Mouse (Mus musculus): ENCODE data around the gene Topbp1. TPM values are rescaled to one million over a fixed set of nuclear protein-coding genes. Genes with fewer than 3 reads are reported as not detected.

The Topbp1 gene
- total and polyA plus RNA-seq, 2 experiments: 1.9 to 8.4 TPM

DNA sequence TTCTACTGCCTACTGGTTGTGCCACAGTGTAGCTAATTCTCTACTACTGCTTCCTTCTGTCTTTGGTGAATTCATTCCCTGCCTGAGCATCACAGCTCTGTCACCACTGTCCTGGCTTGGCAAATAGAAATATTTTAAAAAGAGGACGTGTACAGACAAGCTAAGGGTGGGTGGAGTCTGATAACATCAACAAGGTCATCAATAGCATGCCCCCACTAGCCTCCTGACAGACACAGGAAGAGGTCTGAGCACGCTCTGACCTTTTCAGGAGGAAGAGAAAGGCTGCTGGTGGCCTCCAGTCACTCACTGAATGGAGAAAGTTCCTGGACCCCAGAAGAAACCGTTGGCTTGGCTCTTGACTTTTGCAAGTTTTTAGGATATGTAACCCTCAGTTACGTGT, 18.6 kb upstream of the Topbp1 start:
- H3K36me3 ChIP-seq (ENCODE audit: control insufficient read depth, insufficient read depth, low read length): peaks cover 12% of the 10 kb centered on the region
- peak; percentile 47 for DNase-seq (ENCODE audit: extremely low read depth, low read depth, low spot score)
- H3K9ac ChIP-seq (ENCODE audit: low read depth, low read length): peak overlapping the region; percentile 73
- peaks cover 21% of the 10 kb centered on the region for H3K4me1 ChIP-seq (ENCODE audit: control insufficient read depth, insufficient read depth, low read length)
- WGBS: 11% methylated on average over 4 of the region's 4 CpGs
- H3K27ac ChIP-seq (replicated peaks; ENCODE audit: insufficient read depth, low read depth, low read length): peak overlapping the region; percentile 84
- TF ChIP-seq POLR2A (IDR thresholded peaks at IDR 0.05; ENCODE audit: extremely low read depth, insufficient read depth, low read length): no peak
- peak overlapping the region; percentile 38 for H3K4me3 ChIP-seq (ENCODE audit: insufficient read depth, low read depth, low read length)
- no peaks in the 10 kb centered on the region for H3K27me3 ChIP-seq (ENCODE audit: control insufficient read depth, insufficient read depth, low read length)
- peaks cover 22% of the 10 kb centered on the region; the same call in 1 of the 2 replicates for H3K79me2 ChIP-seq (ENCODE audit: control insufficient read depth, insufficient read depth, low read length)

DNA sequence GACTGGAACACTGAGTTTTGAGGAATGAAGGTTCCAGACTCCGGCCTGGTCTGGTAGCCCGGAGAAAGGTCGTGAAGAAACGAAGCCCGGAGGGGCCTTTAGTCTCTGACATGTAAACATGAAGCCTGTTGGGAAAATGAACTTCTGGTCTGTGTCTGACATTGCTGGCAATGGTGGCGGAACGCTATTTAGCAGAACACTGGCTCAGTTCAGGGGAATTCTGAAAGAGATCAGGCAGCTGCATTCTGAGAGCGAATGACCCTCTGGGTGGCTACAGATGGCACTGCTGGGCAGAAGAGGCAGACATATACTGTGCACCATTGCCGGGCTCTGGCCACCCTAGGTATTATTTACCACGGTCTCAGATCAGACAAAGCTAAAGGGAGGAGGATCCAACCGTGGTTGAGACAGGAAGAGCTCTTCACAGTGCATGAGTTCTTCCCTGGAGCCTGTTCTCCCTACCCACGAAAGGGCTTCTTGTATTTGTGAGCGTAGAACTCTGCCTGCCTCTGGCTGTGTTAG, 18.1 kb upstream of the Topbp1 start:
- TF ChIP-seq POLR2A (IDR thresholded peaks at IDR 0.05; ENCODE audit: extremely low read depth, insufficient read depth, low read length): no peak
- TF ChIP-seq CTCF (IDR thresholded peaks at IDR 0.05; ENCODE audit: low read depth, low read length): no peak
- WGBS: 18% methylated on average over 13 of the region's 13 CpGs
- H3K4me3 ChIP-seq (ENCODE audit: insufficient read depth, low read depth, low read length): peak overlapping the region; percentile 27

GRCm38 (mm10) chr9:103287840-103288488, 17.1 kb upstream of the Topbp1 start:
- Histone ChIP-seq H3K36me3 (ENCODE audit: control insufficient read depth, insufficient read depth, low read length) (no peaks in the 10 kb centered on the region), H3K4me1 (ENCODE audit: control insufficient read depth, insufficient read depth, low read length) (peaks cover 22% of the 10 kb centered on the region), H3K9ac (ENCODE audit: low read depth, low read length) (peak overlapping the region; percentile 80), H3K27me3 (ENCODE audit: control insufficient read depth, insufficient read depth, low read length) (no peaks in the 10 kb centered on the region), H3K27ac (replicated peaks; ENCODE audit: insufficient read depth, low read depth, low read length) (peak overlapping the region; percentile 90), H3K79me2 (ENCODE audit: control insufficient read depth, insufficient read depth, low read length) (peaks cover 22% of the 10 kb centered on the region; the same call in 1 of the 2 replicates), H3K4me3 (ENCODE audit: insufficient read depth, low read depth, low read length) (peak overlapping the region; percentile 74)
- 28% methylated on average over 19 of the region's 19 CpGs for WGBS
- TF ChIP-seq CTCF (IDR thresholded peaks at IDR 0.05; ENCODE audit: low read depth, low read length) (no peak), POLR2A (IDR thresholded peaks at IDR 0.05; ENCODE audit: extremely low read depth, insufficient read depth, low read length) (peak; percentile 76)
- DNase-seq (ENCODE audit: extremely low read depth, low read depth, low spot score): peak; percentile 90

More for the DNA sequence above, 18.1 kb upstream of the Topbp1 start:
- Histone ChIP-seq H3K9ac (ENCODE audit: low read depth, low read length) (peak overlapping the region; percentile 73), H3K79me2 (ENCODE audit: control insufficient read depth, insufficient read depth, low read length) (peaks cover 22% of the 10 kb centered on the region; the same call in 1 of the 2 replicates), H3K27ac (replicated peaks; ENCODE audit: insufficient read depth, low read depth, low read length) (peak overlapping the region; percentile 84), H3K36me3 (ENCODE audit: control insufficient read depth, insufficient read depth, low read length) (peaks cover 7% of the 10 kb centered on the region; the same call in 1 of the 2 replicates), H3K4me1 (ENCODE audit: control insufficient read depth, insufficient read depth, low read length) (peaks cover 21% of the 10 kb centered on the region), H3K27me3 (ENCODE audit: control insufficient read depth, insufficient read depth, low read length) (no peaks in the 10 kb centered on the region)
- peak; percentile 78 for DNase-seq (ENCODE audit: extremely low read depth, low read depth, low spot score)

DNA sequence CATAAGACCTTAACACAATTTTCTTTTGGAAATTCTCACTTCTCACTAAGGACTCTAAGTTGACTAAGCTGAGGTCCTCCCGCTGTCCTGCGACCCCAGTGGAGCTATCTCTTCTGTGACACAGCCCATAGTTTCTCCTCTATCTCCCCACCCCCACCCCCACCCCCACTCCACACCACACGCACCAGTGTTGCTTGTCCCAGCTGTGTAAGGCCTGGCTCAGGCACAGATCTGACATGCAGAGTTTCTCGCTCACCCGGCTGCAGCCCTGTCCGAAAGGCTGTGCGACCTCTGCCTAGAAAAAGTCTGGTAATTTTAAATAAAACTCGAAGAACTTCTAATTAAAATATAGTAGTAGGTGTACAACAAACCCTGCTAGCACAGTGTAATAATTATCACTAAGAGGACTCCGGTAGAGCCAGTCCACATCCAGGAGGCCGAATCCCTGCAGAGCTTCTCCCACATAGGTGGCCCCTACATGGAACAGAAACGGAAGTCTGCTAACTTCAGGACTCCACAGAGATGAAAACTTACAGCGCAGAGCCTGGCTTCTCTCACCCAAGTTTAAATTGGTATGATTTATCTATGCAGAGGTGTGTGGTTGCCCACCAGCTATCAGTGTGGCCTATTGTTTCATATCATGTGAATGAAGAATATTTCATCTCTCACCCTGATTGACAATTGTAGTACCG, 16.4 kb upstream of the Topbp1 start:
- Histone ChIP-seq H3K9ac (ENCODE audit: low read depth, low read length) (peak overlapping the region; percentile 80), H3K4me3 (ENCODE audit: insufficient read depth, low read depth, low read length) (peak overlapping the region; percentile 74; the same call in 1 of the 2 replicates), H3K36me3 (ENCODE audit: control insufficient read depth, insufficient read depth, low read length) (no peaks in the 10 kb centered on the region), H3K27ac (replicated peaks; ENCODE audit: insufficient read depth, low read depth, low read length) (peak overlapping the region; percentile 90), H3K27me3 (ENCODE audit: control insufficient read depth, insufficient read depth, low read length) (no peaks in the 10 kb centered on the region), H3K4me1 (ENCODE audit: control insufficient read depth, insufficient read depth, low read length) (peaks cover 26% of the 10 kb centered on the region), H3K79me2 (ENCODE audit: control insufficient read depth, insufficient read depth, low read length) (peaks cover 22% of the 10 kb centered on the region; the same call in 1 of the 2 replicates)
- no peak for DNase-seq (ENCODE audit: extremely low read depth, low read depth, low spot score)
- TF ChIP-seq CTCF (IDR thresholded peaks at IDR 0.05; ENCODE audit: low read depth, low read length) (no peak), POLR2A (IDR thresholded peaks at IDR 0.05; ENCODE audit: extremely low read depth, insufficient read depth, low read length) (no peak)
- WGBS: 64% methylated on average over 13 of the region's 13 CpGs

DNA sequence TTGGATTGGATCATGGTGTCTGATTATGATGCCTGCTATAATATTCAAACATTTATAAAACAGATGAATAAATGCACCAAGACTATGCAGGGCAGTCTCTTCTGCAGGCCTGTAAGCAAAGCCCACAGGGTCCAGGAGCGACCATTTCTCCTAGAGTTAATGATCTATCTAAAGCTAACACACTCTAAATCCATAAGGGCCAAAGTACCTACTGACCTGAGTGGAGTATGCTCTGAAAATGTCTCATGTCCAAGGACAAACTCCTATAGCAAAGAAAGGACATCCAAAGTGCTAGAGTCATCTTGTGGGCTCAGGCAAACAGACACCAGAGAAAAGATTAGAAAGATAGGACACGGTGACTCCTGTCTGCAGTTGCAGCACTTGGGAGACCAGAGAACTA, 10.5 kb upstream of the Topbp1 start:
- Histone ChIP-seq H3K9ac (ENCODE audit: low read depth, low read length) (no peak overlapping the region; the same call in 1 of the 2 replicates), H3K79me2 (ENCODE audit: control insufficient read depth, insufficient read depth, low read length) (no peaks in the 10 kb centered on the region; the same call in 1 of the 2 replicates), H3K36me3 (ENCODE audit: control insufficient read depth, insufficient read depth, low read length) (no peaks in the 10 kb centered on the region), H3K4me1 (ENCODE audit: control insufficient read depth, insufficient read depth, low read length) (peaks cover 15% of the 10 kb centered on the region), H3K27ac (replicated peaks; ENCODE audit: insufficient read depth, low read depth, low read length) (peak overlapping the region; percentile 89), H3K4me3 (ENCODE audit: insufficient read depth, low read depth, low read length) (no peak overlapping the region), H3K27me3 (ENCODE audit: control insufficient read depth, insufficient read depth, low read length) (no peaks in the 10 kb centered on the region)
- TF ChIP-seq CTCF (IDR thresholded peaks at IDR 0.05; ENCODE audit: low read depth, low read length): no peak
- TF ChIP-seq POLR2A (IDR thresholded peaks at IDR 0.05; ENCODE audit: extremely low read depth, insufficient read depth, low read length): no peak
- 21% methylated on average over 2 of the region's 2 CpGs for WGBS
- DNase-seq (ENCODE audit: extremely low read depth, low read depth, low spot score): peak; percentile 85

All from liver, adult 2 months (tissue).